Mouse (Mus musculus) brain, embryonic 18.5 days (tissue): ENCODE measurements around the gene Greb1.

ENCODE experiments used
- DNase-seq: peaks from one replicate; pipeline ENCODE4 v3.0.0-alpha.2; 2012; ENCODE audit warnings: low read depth, low spot score

Greb1 gene

GRCm38 (mm10) chr12:16634075-16634813 is 166.4 kb downstream of the Greb1 start:
- no peak for DNase-seq

- no peak for DNase-seq
These were observed 167.5 kb downstream of the Greb1 start for GRCm38 (mm10) chr12:16633235-16633634.

- DNase-seq = no peak
These were observed 169.3 kb downstream of the Greb1 start for GRCm38 (mm10) chr12:16631423-16631822.

GRCm38 (mm10) chr12:16630866-16631185 is 169.9 kb downstream of the Greb1 start:
- no peak for DNase-seq

- DNase-seq = no peak
These were observed 170.4 kb downstream of the Greb1 start for GRCm38 (mm10) chr12:16630152-16630865.
